Mouse (Mus musculus) hindbrain, postnatal 0 days (tissue): ENCODE data around the gene Pak1. TPM values are rescaled to one million over a fixed set of nuclear protein-coding genes. Genes with fewer than 3 reads are reported as not detected.

Source experiments
- ATAC-seq: fragments of 200-750 bp; cut with Nextera tagmentation; 2 replicates; pipeline ENCODE4 v1.8.0; 2017; ENCODE audit warnings: mild to moderate bottlenecking, moderate TSS enrichment, moderate library complexity
- DNase-seq: peaks from one replicate; pipeline ENCODE4 v3.0.0-alpha.2; 2015; ENCODE audit warnings: low spot score
- H3K27ac ChIP-seq: fragments of 300-500 bp; sonication (generic); 2 replicates; pipeline ENCODE4 v1.5.1; 2014; ENCODE audit warnings: mild to moderate bottlenecking
- H3K27me3 ChIP-seq: fragments of 300-500 bp; sonication (generic); 2 replicates; pipeline ENCODE4 v1.6.1; 2014; ENCODE audit warnings: low read length, mixed read lengths; ENCODE audit not compliant: insufficient read depth
- H3K36me3 ChIP-seq: fragments of 300-500 bp; sonication (generic); 2 replicates; pipeline ENCODE4 v1.6.1; 2014; ENCODE audit warnings: low read length, mixed read lengths; ENCODE audit not compliant: insufficient read depth
- H3K4me1 ChIP-seq: fragments of 300-500 bp; sonication (generic); 2 replicates; pipeline ENCODE4 v1.6.1; 2014; ENCODE audit warnings: antibody characterized with exemption, low read length, mixed read lengths; ENCODE audit not compliant: insufficient read depth
- H3K4me2 ChIP-seq: fragments of 300-500 bp; sonication (generic); 2 replicates; pipeline ENCODE4 v1.6.1; 2014; ENCODE audit warnings: low read depth, mild to moderate bottlenecking, low read length, moderate library complexity, mixed read lengths
- H3K4me3 ChIP-seq: fragments of 300-500 bp; sonication (generic); 2 replicates; pipeline ENCODE4 v1.5.1; 2014; ENCODE audit warnings: low read length
- H3K9ac ChIP-seq: fragments of 300-500 bp; sonication (generic); replicated peaks from 2 replicates; pipeline ENCODE4 v1.6.1; 2014; ENCODE audit warnings: mild to moderate bottlenecking, low read length, moderate library complexity, mixed read lengths
- H3K9me3 ChIP-seq: fragments of 300-500 bp; sonication (generic); 2 replicates; pipeline ENCODE4 v1.6.1; 2016; ENCODE audit warnings: low read length, mixed read lengths
- CTCF ChIP-seq: IDR thresholded peaks from 2 replicates; pipeline ENCODE4 v1.5.1; 2016; ENCODE audit warnings: antibody characterized with exemption, control low read depth, low read depth
- WGBS: fragments of 180-500 bp; shearing (Covaris S2); extraction: QIAGEN DNeasy Blood & Tissue Kit; methylation state at CpG from one replicate; pipeline ENCODE4 v1.1.7; 2014; 5-methylcytosine and 5-hydroxymethylcytosine counted together
- polyA plus RNA-seq: library from polyadenylated mRNA; unstranded; fragments of >200 nt; fragmentation: Nextera tagmentation; extraction: Ambion mirVana; gene quantifications from 2 replicates; pipeline ENCODE4 v1.2.1, GENCODE M21; 2015
- total RNA-seq: library from RNA; depleted of rRNA; stranded (reverse); fragments of >200 nt; gene quantifications from 2 replicates; pipeline ENCODE4 v1.2.3, GENCODE M21; 2014

The Pak1 gene
- total and polyA plus RNA-seq, 2 experiments from 2014 or later: 114 to 125 TPM

DNA sequence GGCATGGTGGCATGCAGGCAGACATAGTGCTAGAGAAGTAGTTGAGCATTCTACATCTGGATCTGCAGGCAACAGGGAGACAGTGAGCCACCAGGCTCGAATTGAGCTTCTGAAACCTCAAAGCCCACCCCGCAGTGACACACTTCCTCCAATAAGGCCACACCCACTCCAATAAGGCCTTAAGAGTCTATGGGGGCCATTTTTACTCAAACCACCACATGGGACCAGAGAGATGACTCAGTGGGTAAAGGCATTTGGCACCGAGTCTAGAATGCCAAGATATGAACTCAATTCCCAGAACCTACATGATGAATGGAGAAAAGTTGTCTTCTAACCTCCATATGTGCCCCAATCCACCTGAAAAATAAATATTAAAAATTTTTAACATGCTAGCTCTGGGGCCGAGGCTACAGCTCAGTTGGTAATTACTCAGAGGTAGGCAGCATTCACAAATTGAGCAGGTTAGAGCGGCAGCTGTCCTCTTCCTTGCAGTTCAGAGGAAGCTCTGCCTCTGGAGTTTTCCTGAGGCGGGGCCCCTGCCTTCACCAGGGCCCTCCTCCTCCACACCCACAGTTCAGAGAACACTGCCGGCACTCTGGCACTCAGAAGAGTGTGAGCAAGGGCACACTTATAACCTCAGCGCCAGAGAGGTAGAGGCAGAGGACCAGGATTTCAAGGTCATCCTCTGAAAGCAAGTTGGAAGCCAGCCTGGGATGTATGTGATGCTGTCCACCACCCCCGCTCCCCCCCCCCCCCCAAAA is 21.8 kb upstream of the Pak1 start:
- H3K4me3 ChIP-seq: no peak overlapping the region
- no peaks in the 10 kb centered on the region for H3K36me3 ChIP-seq
- H3K4me2 ChIP-seq: no peak overlapping the region
- no peaks in the 10 kb centered on the region for H3K9me3 ChIP-seq
- no peaks in the 10 kb centered on the region for H3K27me3 ChIP-seq
- H3K9ac ChIP-seq: no peak overlapping the region
- no peak for TF ChIP-seq CTCF
- WGBS: 80% methylated on average over 9 of the region's 9 CpGs
- no peaks in the 10 kb centered on the region for H3K4me1 ChIP-seq
- no peak overlapping the region for H3K27ac ChIP-seq
- DNase-seq (no peak), ATAC-seq (0 out of 2 replicates have a peak, but pooled peaks have one; percentile 24)

GRCm38 (mm10) chr7:97767841-97768240 is 20.5 kb upstream of the Pak1 start:
- Histone ChIP-seq H3K27me3 (no peaks in the 10 kb centered on the region), H3K36me3 (no peaks in the 10 kb centered on the region), H3K9ac (no peak overlapping the region), H3K9me3 (no peaks in the 10 kb centered on the region), H3K4me1 (no peaks in the 10 kb centered on the region), H3K4me2 (no peak overlapping the region), H3K4me3 (no peak overlapping the region), H3K27ac (no peak overlapping the region)
- DNase-seq (no peak), ATAC-seq (no peak)
- 68% methylated on average over 8 of the region's 8 CpGs for WGBS
- TF ChIP-seq CTCF: no peak

GRCm38 (mm10) chr7:97769020-97769419 is 19.3 kb upstream of the Pak1 start:
- ATAC-seq (no peak), DNase-seq (no peak)
- Histone ChIP-seq H3K9me3 (no peaks in the 10 kb centered on the region), H3K36me3 (no peaks in the 10 kb centered on the region), H3K27ac (no peak overlapping the region), H3K9ac (no peak overlapping the region), H3K4me3 (no peak overlapping the region), H3K4me1 (no peaks in the 10 kb centered on the region), H3K27me3 (no peaks in the 10 kb centered on the region), H3K4me2 (no peak overlapping the region)
- WGBS: 74% methylated on average over 4 of the region's 4 CpGs
- no peak for TF ChIP-seq CTCF

DNA sequence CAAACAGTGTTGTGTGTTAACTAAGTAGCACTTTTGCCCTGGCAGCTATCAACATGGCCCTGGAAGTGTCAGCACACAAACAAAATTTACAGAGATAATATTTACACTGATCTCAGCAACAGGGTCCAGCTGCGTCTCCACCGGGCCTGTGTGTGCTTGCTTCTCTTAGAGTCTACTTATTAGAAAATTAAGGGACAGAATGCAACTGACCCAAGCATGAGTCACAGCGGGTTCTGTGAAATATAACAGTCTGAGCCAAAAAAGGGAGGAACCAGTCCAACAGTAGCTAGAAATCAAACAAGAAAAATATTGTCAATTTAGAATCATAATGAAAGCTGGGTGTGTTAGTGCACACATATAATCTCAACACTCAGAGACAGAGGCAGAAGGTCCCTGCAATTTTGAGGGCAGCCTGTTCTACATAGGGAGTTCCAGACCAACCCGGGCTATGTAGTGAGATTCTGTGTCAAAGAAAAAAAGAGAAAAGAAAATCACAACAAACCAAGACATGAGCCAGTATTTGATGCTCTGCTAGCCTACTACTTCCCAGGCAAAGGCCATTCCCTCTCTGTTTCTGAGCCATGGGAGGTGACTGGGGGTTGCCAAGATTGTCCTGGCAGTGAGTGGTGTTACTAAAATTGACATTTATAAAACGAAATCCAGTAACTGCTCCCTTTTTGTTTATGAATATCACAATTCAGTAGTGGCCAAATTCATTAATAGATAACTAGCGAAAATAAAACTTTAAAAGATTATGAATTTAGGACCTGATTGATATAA is 17.3 kb upstream of the Pak1 start:
- 78% methylated on average over 6 of the region's 6 CpGs for WGBS
- no peaks in the 10 kb centered on the region for H3K4me1 ChIP-seq
- no peak overlapping the region for H3K4me2 ChIP-seq

GRCm38 (mm10) chr7:97775380-97775779 is 13.0 kb upstream of the Pak1 start:
- H3K27ac ChIP-seq: no peak overlapping the region
- H3K4me1 ChIP-seq: no peaks in the 10 kb centered on the region
- WGBS: 39% methylated on average over 3 of the region's 3 CpGs
- no peak overlapping the region for H3K9ac ChIP-seq
- no peak for ATAC-seq
- DNase-seq: no peak
- no peak overlapping the region for H3K4me3 ChIP-seq
- no peaks in the 10 kb centered on the region for H3K9me3 ChIP-seq
- 0 out of 2 replicates have a peak, but pooled peaks have one; percentile 6 for TF ChIP-seq CTCF
- H3K4me2 ChIP-seq: no peak overlapping the region
- no peaks in the 10 kb centered on the region for H3K36me3 ChIP-seq
- no peaks in the 10 kb centered on the region for H3K27me3 ChIP-seq

More for the DNA sequence above, 17.3 kb upstream of the Pak1 start:
- no peak for TF ChIP-seq CTCF
- Histone ChIP-seq H3K36me3 (no peaks in the 10 kb centered on the region), H3K9me3 (no peaks in the 10 kb centered on the region), H3K9ac (no peak overlapping the region), H3K4me3 (no peak overlapping the region), H3K27ac (no peak overlapping the region), H3K27me3 (no peaks in the 10 kb centered on the region)
- no peak for DNase-seq
- ATAC-seq: no peak

- 84% methylated on average over 2 of the region's 2 CpGs for WGBS
- Histone ChIP-seq H3K4me3 (no peak overlapping the region), H3K27ac (no peak overlapping the region), H3K4me2 (no peak overlapping the region), H3K9me3 (no peaks in the 10 kb centered on the region), H3K4me1 (no peaks in the 10 kb centered on the region), H3K36me3 (no peaks in the 10 kb centered on the region), H3K27me3 (no peaks in the 10 kb centered on the region), H3K9ac (no peak overlapping the region)
- ATAC-seq (no peak), DNase-seq (no peak)
- TF ChIP-seq CTCF: no peak
These were observed 12.4 kb upstream of the Pak1 start for GRCm38 (mm10) chr7:97775923-97776322.
